Mouse (Mus musculus) heart, embryonic 14.5 days (tissue): ENCODE data around the gene Stk38. TPM values are rescaled to one million over a fixed set of nuclear protein-coding genes. Genes with fewer than 3 reads are reported as not detected.
A peak's percentile ranks its signal among the peaks of the same experiment; 100 is the strongest.
"Not testable (repeated sequence)": the region's sequence is repeated elsewhere in the genome, so short reads cannot be mapped to it uniquely, and the experiment has no call there.

Experiments
- ATAC-seq: fragments of 200-750 bp; cut with Nextera tagmentation; 2 replicates; pipeline ENCODE4 v1.8.0; 2017; ENCODE audit warnings: low read depth, moderate TSS enrichment; ENCODE audit not compliant: insufficient number of reproducible peaks, insufficient read depth, low FRiP score
- H3K27ac ChIP-seq, 2 experiments: fragments of 200-500 bp in 1 of 2; fragments of 300-500 bp in 1 of 2; sonication (generic) in 1 of 2; replicated peaks in 1 of 2; 2 replicates each; pipeline ENCODE4 v1.5.1; 2012 to 2014; ENCODE audit warnings: low read depth in 2 of 2, low read length in 2 of 2, control low read depth in 1 of 2, mild to moderate bottlenecking in 1 of 2, mixed read lengths in 1 of 2; ENCODE audit not compliant: control insufficient read depth in 1 of 2, insufficient read depth in 1 of 2
- H3K27me3 ChIP-seq: fragments of 300-500 bp; sonication (generic); 2 replicates; pipeline ENCODE4 v1.6.1; 2014; ENCODE audit warnings: mild to moderate bottlenecking, low read length, control low read depth; ENCODE audit not compliant: control insufficient read depth, insufficient read depth
- H3K36me3 ChIP-seq: fragments of 300-500 bp; sonication (generic); 2 replicates; pipeline ENCODE4 v1.6.1; 2014; ENCODE audit warnings: mild to moderate bottlenecking, control low read depth, low read length, mixed read lengths; ENCODE audit not compliant: control insufficient read depth, insufficient read depth
- H3K4me1 ChIP-seq, 2 experiments: fragments of 200-500 bp in 1 of 2; fragments of 300-500 bp in 1 of 2; sonication (generic) in 1 of 2; 2 replicates each; pipeline ENCODE4 v1.6.1; 2012 to 2014; ENCODE audit warnings: low read length in 2 of 2, control low read depth in 1 of 2, mixed read lengths in 1 of 2; ENCODE audit not compliant: control insufficient read depth in 2 of 2, insufficient read depth in 2 of 2
- H3K4me2 ChIP-seq: fragments of 300-500 bp; sonication (generic); 2 replicates; pipeline ENCODE4 v1.6.1; 2014; ENCODE audit warnings: mild to moderate bottlenecking, low read length
- H3K4me3 ChIP-seq, 2 experiments: fragments of 200-500 bp in 1 of 2; fragments of 300-500 bp in 1 of 2; sonication (generic) in 1 of 2; 2 replicates each; pipeline ENCODE4 v1.5.1; 2012 to 2014; ENCODE audit warnings: low read length in 2 of 2, mild to moderate bottlenecking in 2 of 2, control low read depth in 1 of 2, low read depth in 1 of 2, moderate library complexity in 1 of 2; ENCODE audit not compliant: control insufficient read depth in 1 of 2, insufficient read depth in 1 of 2
- H3K9ac ChIP-seq: fragments of 300-500 bp; sonication (generic); 2 replicates; pipeline ENCODE4 v1.6.1; 2014; ENCODE audit warnings: mild to moderate bottlenecking, low read length
- H3K9me3 ChIP-seq: fragments of 300-500 bp; sonication (generic); 2 replicates; pipeline ENCODE4 v1.6.1; 2016; ENCODE audit warnings: low read length, control low read depth; ENCODE audit not compliant: control insufficient read depth
- WGBS: fragments of 180-500 bp; shearing (Covaris S2); extraction: QIAGEN DNeasy Blood & Tissue Kit; methylation state at CpG from one replicate; pipeline ENCODE4 v1.1.7; 2014; 5-methylcytosine and 5-hydroxymethylcytosine counted together
- polyA plus RNA-seq: library from polyadenylated mRNA; unstranded; fragments of >200 nt; fragmentation: Nextera tagmentation; extraction: Ambion mirVana; gene quantifications from 2 replicates; pipeline ENCODE4 v1.2.1, GENCODE M21; 2014

Gene Stk38
- polyA plus RNA-seq, 1 experiment from 2014 or later, result 70.3 TPM

GRCm38 (mm10) chr17:29005002-29005401, 2.8 kb downstream of the Stk38 start:
- H3K9ac ChIP-seq, result no peak overlapping the region
- H3K4me3 ChIP-seq, result no peak overlapping the region
- H3K9me3 ChIP-seq, result no peaks in the 10 kb centered on the region
- H3K27ac ChIP-seq, result no peak overlapping the region
- no peaks in the 10 kb centered on the region for H3K27me3 ChIP-seq
- 94% methylated on average over 3 of the region's 3 CpGs for WGBS
- H3K4me1 ChIP-seq, result peaks cover 0 to 15% of the 10 kb centered on the region in 2 experiments; a peak in 2 of 4 replicates
- no peak overlapping the region for H3K4me2 ChIP-seq
- no peak for ATAC-seq
- peaks cover 10% of the 10 kb centered on the region for H3K36me3 ChIP-seq

DNA sequence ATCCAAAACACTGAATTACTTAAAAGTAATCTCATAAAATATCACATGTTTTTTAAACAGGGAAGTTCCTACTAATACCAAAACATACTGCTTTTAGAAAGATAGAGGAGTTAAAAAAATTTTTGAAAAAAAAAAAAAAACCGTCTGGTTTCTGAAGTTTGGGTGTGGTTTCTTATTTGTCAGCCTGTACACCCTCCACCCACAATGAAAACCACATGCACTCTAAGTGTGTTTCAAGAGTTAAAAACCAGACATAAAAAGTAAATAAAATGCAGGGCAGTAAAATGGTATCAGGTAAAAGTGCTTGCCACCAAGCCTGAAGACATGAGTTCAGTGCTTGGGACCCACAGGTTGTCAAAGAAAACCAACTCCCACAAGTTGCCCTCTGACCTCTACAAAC, 4.1 kb downstream of the Stk38 start:
- WGBS, result 58% methylated on average over 1 of the region's 1 CpGs
- no peak overlapping the region for H3K9ac ChIP-seq
- no peaks in the 10 kb centered on the region for H3K9me3 ChIP-seq
- peaks cover 0 to 15% of the 10 kb centered on the region in 2 experiments; a peak in 2 of 4 replicates for H3K4me1 ChIP-seq
- H3K4me2 ChIP-seq, result no peak overlapping the region
- H3K36me3 ChIP-seq, result peaks cover 23% of the 10 kb centered on the region
- no peaks in the 10 kb centered on the region for H3K27me3 ChIP-seq
- H3K27ac ChIP-seq, result no peak overlapping the region
- ATAC-seq, result no peak
- H3K4me3 ChIP-seq, result no peak overlapping the region

DNA sequence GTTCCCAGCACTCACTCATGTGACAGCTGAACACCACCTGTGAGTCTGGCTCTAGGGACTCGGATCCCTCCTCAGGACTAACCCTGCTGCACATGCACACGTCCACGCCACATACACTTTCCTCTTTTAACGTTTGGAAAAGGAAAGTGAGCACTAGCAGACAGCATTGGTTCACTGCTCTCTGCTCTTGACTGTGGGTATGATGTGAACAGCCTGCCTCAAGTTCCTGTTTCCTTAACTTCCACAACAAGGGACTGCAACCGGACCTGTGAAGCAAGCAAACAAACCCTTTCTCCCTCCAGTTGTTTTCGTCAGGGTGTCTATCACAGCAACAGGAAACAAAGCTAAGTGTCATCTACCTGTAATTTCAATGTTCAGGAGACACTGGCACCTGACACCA, 7.3 kb downstream of the Stk38 start:
- H3K9me3 ChIP-seq, result no peaks in the 10 kb centered on the region
- 87% methylated on average over 6 of the region's 6 CpGs for WGBS
- H3K36me3 ChIP-seq, result peaks cover 50% of the 10 kb centered on the region
- H3K4me3 ChIP-seq, result no peak overlapping the region
- H3K4me2 ChIP-seq, result no peak overlapping the region
- no peak overlapping the region for H3K27ac ChIP-seq
- ATAC-seq, result no peak
- no peak overlapping the region for H3K9ac ChIP-seq
- peaks cover 0 to 2% of the 10 kb centered on the region in 2 experiments; a peak in 1 of 4 replicates for H3K4me1 ChIP-seq
- no peaks in the 10 kb centered on the region for H3K27me3 ChIP-seq

DNA sequence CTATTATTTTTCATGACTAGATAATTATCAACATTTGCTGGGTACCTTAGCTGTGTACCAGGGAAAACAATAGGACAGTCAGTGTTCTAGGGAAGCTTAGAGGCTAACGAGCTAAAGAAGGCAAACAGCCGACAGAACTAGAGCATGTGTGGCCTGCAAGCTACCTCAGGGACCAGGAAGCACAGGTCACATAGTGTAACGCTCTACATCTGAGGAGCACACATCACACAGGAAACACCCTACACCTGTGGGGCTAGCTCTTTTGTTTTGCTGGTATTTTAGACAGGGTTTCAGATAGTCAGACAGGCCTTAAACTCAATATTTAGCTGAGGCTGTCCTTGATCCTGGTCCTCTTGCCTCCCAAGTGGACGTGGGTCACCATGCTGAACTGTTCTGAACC, 13.2 kb downstream of the Stk38 start:
- H3K27me3 ChIP-seq, result no peaks in the 10 kb centered on the region
- no peak for ATAC-seq
- no peak overlapping the region for H3K27ac ChIP-seq
- 84% methylated on average over 4 of the region's 4 CpGs for WGBS
- peaks cover 2 to 17% of the 10 kb centered on the region in 2 experiments; a peak in 3 of 4 replicates for H3K4me1 ChIP-seq
- H3K4me2 ChIP-seq, result no peak overlapping the region
- H3K9ac ChIP-seq, result no peak overlapping the region
- H3K36me3 ChIP-seq, result peaks cover 75% of the 10 kb centered on the region
- H3K4me3 ChIP-seq, result no peak overlapping the region
- no peaks in the 10 kb centered on the region for H3K9me3 ChIP-seq

DNA sequence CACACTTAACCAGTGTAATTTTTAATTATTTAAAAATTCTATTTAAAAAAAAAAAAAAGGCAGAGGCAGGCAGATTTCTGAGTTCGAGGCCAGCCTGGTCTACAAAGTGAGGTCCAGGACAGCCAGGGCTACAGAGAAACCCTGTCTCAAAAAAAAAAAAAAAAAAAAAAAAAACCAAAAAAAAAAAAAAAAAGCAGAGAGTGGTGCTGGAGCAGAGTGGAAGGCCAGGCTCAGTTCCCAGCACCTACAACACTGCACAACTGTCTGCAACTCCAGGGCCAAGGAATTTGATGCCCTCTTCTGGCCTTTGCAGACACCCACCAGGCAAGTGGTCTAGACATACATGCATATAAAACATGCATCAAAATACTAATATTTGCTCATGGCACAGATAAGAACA, 14.8 kb downstream of the Stk38 start:
- H3K4me2 ChIP-seq, H3K27me3 ChIP-seq, H3K9me3 ChIP-seq, ATAC-seq, H3K27ac ChIP-seq, H3K4me3 ChIP-seq, H3K9ac ChIP-seq: not testable (repeated sequence)
- Histone ChIP-seq H3K36me3 (peaks cover 73% of the 10 kb centered on the region), H3K4me1 (peaks cover 2 to 17% of the 10 kb centered on the region in 2 experiments; a peak in 3 of 4 replicates)
- 91% methylated on average over 1 of the region's 1 CpGs for WGBS

DNA sequence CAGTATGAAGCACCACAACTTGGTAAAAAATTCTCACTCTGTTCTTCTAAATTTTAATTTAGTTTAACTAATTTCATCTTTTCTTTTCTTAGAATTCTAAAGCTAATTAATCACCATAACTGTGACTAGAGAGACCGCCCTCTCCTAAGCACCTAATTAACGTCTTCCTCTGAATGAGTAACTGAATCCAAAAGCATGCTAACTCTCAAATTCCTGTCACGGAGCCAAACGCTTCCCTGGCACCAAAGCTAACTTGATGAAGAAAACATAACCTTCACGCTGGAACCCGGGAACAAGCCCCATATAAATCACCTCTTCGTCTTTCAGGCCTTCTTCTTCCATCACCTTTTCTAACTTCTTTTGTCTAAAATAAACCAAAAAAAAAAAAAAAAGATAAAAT, 15.7 kb downstream of the Stk38 start:
- Histone ChIP-seq H3K27ac (0 out of 4 replicates have a peak overlapping the region, but pooled peaks of 1 of the 2 experiments have one; percentile 30), H3K27me3 (no peaks in the 10 kb centered on the region), H3K9ac (no peak overlapping the region), H3K4me3 (no peak overlapping the region), H3K4me1 (peaks cover 2 to 17% of the 10 kb centered on the region in 2 experiments; a peak in 3 of 4 replicates), H3K36me3 (peaks cover 74% of the 10 kb centered on the region), H3K4me2 (no peak overlapping the region), H3K9me3 (no peaks in the 10 kb centered on the region)
- no peak for ATAC-seq
- 44% methylated on average over 7 of the region's 7 CpGs for WGBS

DNA sequence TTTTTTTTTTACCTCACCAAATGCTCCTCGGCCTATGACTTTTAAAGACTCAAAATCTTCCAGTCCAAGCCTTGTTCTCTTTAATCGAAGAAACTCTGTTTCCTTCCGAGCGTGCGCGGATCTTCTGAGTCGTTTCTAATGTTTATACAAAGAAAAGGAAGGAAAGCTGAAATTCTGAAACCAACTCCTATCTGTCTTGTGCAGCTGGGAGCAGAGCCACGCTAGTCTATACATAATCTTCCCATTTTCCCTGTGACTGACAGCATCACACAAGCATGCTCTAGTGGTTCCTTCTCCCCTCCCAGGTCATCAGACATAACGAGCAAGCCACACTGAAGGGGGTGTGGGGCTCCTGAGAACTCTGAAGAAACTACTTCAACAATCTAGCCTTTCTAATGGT, 16.5 kb downstream of the Stk38 start:
- Histone ChIP-seq H3K9me3 (no peaks in the 10 kb centered on the region), H3K27me3 (no peaks in the 10 kb centered on the region), H3K27ac (peak overlapping the region in 1 of 2 experiments; percentile 30; a peak in 1 of 4 replicates), H3K4me1 (peaks cover 2 to 17% of the 10 kb centered on the region in 2 experiments; a peak in 3 of 4 replicates), H3K9ac (no peak overlapping the region), H3K4me2 (no peak overlapping the region), H3K4me3 (no peak overlapping the region), H3K36me3 (peaks cover 76% of the 10 kb centered on the region)
- WGBS, result 65% methylated on average over 9 of the region's 9 CpGs
- ATAC-seq, result no peak

- H3K36me3 ChIP-seq, result peaks cover 78% of the 10 kb centered on the region
Observed at GRCm38 (mm10) chr17:28990060-28990459, 17.7 kb downstream of the Stk38 start.

More at GRCm38 (mm10) chr17:28990060-28990459, 17.7 kb downstream of the Stk38 start:
- Histone ChIP-seq H3K4me2 (no peak overlapping the region), H3K4me1 (peaks cover 2 to 17% of the 10 kb centered on the region in 2 experiments; a peak in 3 of 4 replicates), H3K9me3 (no peaks in the 10 kb centered on the region), H3K27ac (no peak overlapping the region; a peak in 1 of 4 replicates), H3K27me3 (no peaks in the 10 kb centered on the region), H3K9ac (no peak overlapping the region), H3K4me3 (no peak overlapping the region)
- 37% methylated on average over 4 of the region's 4 CpGs for WGBS
- ATAC-seq, result no peak
